Mouse (Mus musculus) olfactory bulb, adult 2 months (tissue): ENCODE measurements at regions not wholly inside any gene's neighbourhood (a gene's known extent, or its start where the extent isn't known, plus 50 kb on each side); places are given as distances from the start of the nearest gene placed in this dataset.
"Not testable (repeated sequence)": the region's sequence is repeated elsewhere in the genome, so short reads cannot be mapped to it uniquely, and the experiment has no call there.

Experiments
- H3K27ac ChIP-seq: fragments of 200-500 bp; 2 replicates; pipeline ENCODE4 v1.5.1; 2012; ENCODE audit warnings: low read depth, low read length; ENCODE audit not compliant: insufficient read depth
- H3K4me1 ChIP-seq: fragments of 200-500 bp; 2 replicates; pipeline ENCODE4 v1.6.1; 2012; ENCODE audit warnings: low read length; ENCODE audit not compliant: control insufficient read depth, insufficient read depth
- H3K4me3 ChIP-seq: fragments of 200-500 bp; 2 replicates; pipeline ENCODE4 v1.5.1; 2012; ENCODE audit warnings: mild to moderate bottlenecking, low read depth, low read length, moderate library complexity; ENCODE audit not compliant: insufficient read depth
- CTCF ChIP-seq: fragments of 200-500 bp; IDR thresholded peaks from 2 replicates; pipeline ENCODE4 v1.5.1; 2012; ENCODE audit warnings: low read depth, mild to moderate bottlenecking, low read length, moderate library complexity; ENCODE audit not compliant: insufficient read depth
- POLR2A ChIP-seq: fragments of 200-500 bp; IDR thresholded peaks from 2 replicates; pipeline ENCODE4 v1.6.1; 2012; ENCODE audit warnings: mild to moderate bottlenecking, low read depth, low read length, moderate library complexity; ENCODE audit not compliant: insufficient read depth
- WGBS: fragments of 180-500 bp; shearing (Covaris S2); methylation state at CpG from one replicate; pipeline ENCODE4 v1.1.7; 2018; 5-methylcytosine and 5-hydroxymethylcytosine counted together

DNA sequence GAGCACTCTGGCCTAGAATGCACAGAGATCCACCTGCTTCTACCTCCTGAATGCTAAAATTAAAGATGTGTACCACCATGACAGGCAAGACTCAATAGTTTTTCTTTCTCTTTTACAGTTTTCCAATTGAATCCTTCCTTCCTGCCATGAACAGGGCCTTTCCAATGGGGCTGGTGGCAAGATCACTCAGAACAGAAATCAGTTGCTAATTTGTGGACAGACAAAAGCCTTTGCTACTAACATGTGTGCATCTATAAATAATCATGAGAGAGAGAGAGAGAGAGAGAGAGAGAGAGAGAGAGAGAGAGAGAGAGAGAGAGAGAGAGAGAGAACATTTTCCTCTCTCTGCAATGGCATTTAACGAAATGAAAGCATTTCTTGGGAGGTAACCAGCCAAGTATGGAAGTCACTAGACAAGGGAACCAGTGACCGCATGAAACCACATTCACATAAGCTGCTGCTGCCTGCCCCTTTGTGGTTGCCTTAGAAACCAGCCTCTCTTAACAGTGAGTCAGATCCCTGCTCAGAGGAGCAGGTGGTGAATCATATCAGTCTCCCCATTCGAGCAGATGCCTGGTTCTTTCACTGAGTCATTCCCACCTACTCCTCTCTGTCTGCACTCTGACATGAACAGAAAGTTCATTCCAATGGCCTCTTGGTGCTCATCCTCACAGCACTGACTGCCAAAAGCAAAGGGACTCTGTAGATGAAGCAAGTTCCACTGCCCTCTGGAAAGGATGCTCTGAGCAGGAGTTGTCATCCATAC lies 339.4 kb downstream of the Tm4sf1 start:
- no peak for TF ChIP-seq POLR2A
- no peak for TF ChIP-seq CTCF
- Histone ChIP-seq H3K4me1 (0 out of 2 replicates have a peak, but pooled peaks cover 2% of the 10 kb centered on the region), H3K27ac (peak overlapping the region; percentile 52), H3K4me3 (no peak overlapping the region)
- WGBS: 12% methylated on average over 3 of the region's 3 CpGs

DNA sequence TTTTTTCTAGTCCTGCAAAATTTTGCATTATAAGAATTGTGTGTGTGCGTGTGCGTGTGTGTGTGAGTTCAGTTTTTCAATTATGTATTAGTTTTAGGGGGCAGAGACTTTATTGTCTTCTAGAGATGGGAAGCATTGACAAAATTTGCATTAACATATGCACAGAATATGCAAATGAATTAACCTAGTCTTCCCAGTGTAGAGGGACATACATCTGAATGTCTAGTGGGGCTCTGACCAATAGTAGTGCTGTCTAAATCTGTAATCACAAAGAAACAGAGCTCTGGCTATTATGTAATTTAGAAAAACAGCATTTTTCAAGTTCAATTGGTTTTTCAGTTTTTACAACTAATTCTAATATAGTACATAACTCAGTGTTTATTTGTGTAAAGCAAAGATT lies 344.8 kb downstream of the Tm4sf1 start:
- no peak overlapping the region for H3K27ac ChIP-seq

DNA sequence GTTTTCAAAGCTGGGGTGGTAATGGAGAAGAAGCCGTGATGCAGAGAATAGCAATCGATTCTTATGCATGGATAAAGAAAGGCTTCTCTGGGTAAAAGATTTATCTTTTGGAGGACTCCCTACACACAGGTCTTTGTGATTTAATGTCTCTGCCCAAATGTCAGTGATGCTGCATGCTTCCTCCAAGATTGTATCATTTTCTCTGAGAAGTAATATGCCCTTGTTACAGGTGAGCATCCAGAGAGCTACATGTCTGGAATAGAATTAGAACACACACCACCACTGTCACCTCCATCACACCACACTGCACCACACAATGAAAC lies 346.0 kb downstream of the Tm4sf1 start:
- WGBS: 62% methylated on average over 2 of the region's 2 CpGs
- H3K4me3 ChIP-seq: no peak overlapping the region
- no peaks in the 10 kb centered on the region for H3K4me1 ChIP-seq
- H3K27ac ChIP-seq: no peak overlapping the region
- TF ChIP-seq CTCF (no peak), POLR2A (no peak)

More for the DNA sequence above, 344.8 kb downstream of the Tm4sf1 start:
- no peaks in the 10 kb centered on the region for H3K4me1 ChIP-seq
- 94% methylated on average over 2 of the region's 2 CpGs for WGBS
- TF ChIP-seq POLR2A: no peak
- TF ChIP-seq CTCF: no peak
- H3K4me3 ChIP-seq: no peak overlapping the region

- Histone ChIP-seq H3K27ac (no peak overlapping the region), H3K4me3 (no peak overlapping the region), H3K4me1 (no peaks in the 10 kb centered on the region)
- TF ChIP-seq POLR2A (no peak), CTCF (no peak)
- 55% methylated on average over 7 of the region's 7 CpGs for WGBS
Observed at GRCm38 (mm10) chr3:56955098-56955798, 346.5 kb downstream of the Tm4sf1 start.

DNA sequence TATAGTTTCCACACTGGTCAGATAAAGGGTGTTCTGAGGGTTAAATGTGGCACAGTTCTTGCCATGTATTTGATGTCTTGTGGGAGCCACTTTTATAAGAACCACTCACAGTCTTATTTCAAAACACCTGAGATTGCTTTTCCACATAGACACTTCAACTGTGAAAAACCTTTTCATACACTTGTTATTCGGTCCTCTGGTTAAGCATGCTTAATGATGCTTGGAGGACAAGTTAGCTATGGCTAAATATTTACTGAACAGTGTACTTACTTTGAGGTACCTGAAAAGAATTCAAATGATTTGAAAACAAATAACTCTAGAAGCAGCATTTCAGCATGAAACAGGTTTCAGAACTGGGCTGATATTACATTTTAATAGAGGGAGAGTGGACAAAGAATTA lies 359.2 kb downstream of the Tm4sf1 start:
- H3K4me3 ChIP-seq, H3K4me1 ChIP-seq, H3K27ac ChIP-seq: not testable (repeated sequence)
- no CpG with 5 or more reads among the region's 1 CpGs for WGBS

- H3K27ac ChIP-seq, H3K4me1 ChIP-seq, H3K4me3 ChIP-seq: not testable (repeated sequence)
- WGBS: 75% methylated on average over 1 of the region's 2 CpGs
Observed at GRCm38 (mm10) chr3:56928940-56929339, 372.8 kb downstream of the Tm4sf1 start.

GRCm38 (mm10) chr3:56898491-56898890 lies 403.3 kb downstream of the Tm4sf1 start:
- 94% methylated on average over 2 of the region's 2 CpGs for WGBS
- no peak for TF ChIP-seq POLR2A
- no peak for TF ChIP-seq CTCF
- no peaks in the 10 kb centered on the region for H3K4me1 ChIP-seq
- no peak overlapping the region for H3K27ac ChIP-seq
- no peak overlapping the region for H3K4me3 ChIP-seq

DNA sequence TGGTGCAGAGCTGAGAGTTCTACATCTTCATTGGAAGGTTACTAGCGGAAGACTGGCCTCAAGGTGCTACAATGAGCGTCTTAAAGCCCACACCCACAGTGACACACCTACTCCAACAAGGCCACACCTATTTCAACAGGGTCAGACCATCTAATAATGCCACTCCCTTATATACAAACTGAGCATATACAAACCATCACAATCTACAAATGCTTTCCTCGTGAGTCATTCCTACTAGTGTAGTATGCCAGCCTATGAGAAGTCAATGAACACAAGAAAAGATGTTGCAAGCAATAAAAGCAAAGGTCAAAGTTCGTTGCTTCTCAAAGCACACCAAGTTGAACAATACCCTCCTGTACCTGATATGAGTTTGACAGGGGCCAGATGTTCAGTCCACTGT lies 424.7 kb downstream of the Tm4sf1 start:
- WGBS: 91% methylated on average over 4 of the region's 4 CpGs
- H3K4me3 ChIP-seq: no peak overlapping the region
- TF ChIP-seq CTCF (no peak), POLR2A (no peak)
- no peaks in the 10 kb centered on the region for H3K4me1 ChIP-seq
- no peak overlapping the region for H3K27ac ChIP-seq

DNA sequence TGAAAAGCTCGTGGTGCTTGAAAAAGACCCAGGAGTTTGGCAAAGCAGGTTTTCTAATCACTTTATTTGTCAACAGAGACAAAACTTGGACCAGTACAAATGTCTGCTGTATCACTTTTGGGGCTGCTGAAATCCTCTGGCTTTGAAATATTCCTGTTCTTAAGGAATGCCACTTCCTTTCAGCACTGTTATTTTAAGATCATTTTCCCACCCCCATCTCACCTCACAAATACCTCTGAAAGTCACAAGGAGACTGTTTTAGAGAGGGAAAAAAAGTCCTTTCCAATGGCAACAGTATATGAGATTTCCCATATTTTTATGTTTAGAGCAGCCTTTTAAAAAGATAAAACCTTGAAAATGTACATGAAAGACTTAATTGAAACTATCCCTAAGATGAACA lies 438.2 kb downstream of the Tm4sf1 start:
- TF ChIP-seq POLR2A (no peak), CTCF (no peak)
- Histone ChIP-seq H3K4me1 (no peaks in the 10 kb centered on the region), H3K27ac (no peak overlapping the region), H3K4me3 (no peak overlapping the region)
- 34% methylated on average over 1 of the region's 1 CpGs for WGBS

DNA sequence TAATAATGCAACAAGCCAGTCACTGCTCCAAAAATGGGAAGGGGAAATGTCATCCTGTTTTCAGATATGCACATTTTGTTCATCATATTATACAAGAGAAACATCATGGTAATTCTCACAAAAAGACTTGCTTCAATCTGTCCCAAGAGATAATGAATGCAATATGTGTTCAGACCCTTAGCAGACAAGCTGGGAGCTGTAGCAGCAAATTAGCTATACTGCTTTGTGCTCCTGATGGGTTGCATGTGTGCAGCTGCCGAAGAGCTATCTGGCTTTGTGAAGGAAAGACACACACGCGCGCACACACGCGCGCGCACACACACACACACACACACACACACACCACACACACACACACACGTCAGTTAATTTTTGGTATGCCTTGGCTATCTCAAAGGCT lies 441.9 kb downstream of the Tm4sf1 start:
- H3K27ac ChIP-seq: no peak overlapping the region

More for the DNA sequence above, 441.9 kb downstream of the Tm4sf1 start:
- TF ChIP-seq CTCF (no peak), POLR2A (no peak)
- Histone ChIP-seq H3K4me1 (no peaks in the 10 kb centered on the region), H3K4me3 (no peak overlapping the region)
- 85% methylated on average over 9 of the region's 9 CpGs for WGBS
